Mouse (Mus musculus): ENCODE data around the gene 4930562C15Rik. TPM values are rescaled to one million over a fixed set of nuclear protein-coding genes. Genes with fewer than 3 reads are reported as not detected.

4930562C15Rik gene
- polyA plus RNA-seq, 1 experiment: not detected

- DNase-seq (ENCODE audit: low read depth): peak; percentile 56
- TF ChIP-seq CTCF (IDR thresholded peaks at IDR 0.05; ENCODE audit: borderline replicate concordance, extremely low read depth, insufficient read depth, insufficient read length) (peak; percentile 65), POLR2A (IDR thresholded peaks at IDR 0.05; ENCODE audit: borderline replicate concordance, extremely low read depth, insufficient read depth, insufficient read length, poor library complexity, severe bottlenecking) (no peak)
Measured at GRCm38 (mm10) chr16:4862863-4863483, 27.8 kb downstream of the 4930562C15Rik start.

- TF ChIP-seq CTCF (IDR thresholded peaks at IDR 0.05; ENCODE audit: borderline replicate concordance, extremely low read depth, insufficient read depth, insufficient read length): no peak
- TF ChIP-seq POLR2A (IDR thresholded peaks at IDR 0.05; ENCODE audit: borderline replicate concordance, extremely low read depth, insufficient read depth, insufficient read length, poor library complexity, severe bottlenecking): no peak
- no peak for DNase-seq (ENCODE audit: low read depth)
Measured at GRCm38 (mm10) chr16:4863742-4864141, 28.5 kb downstream of the 4930562C15Rik start.

DNA sequence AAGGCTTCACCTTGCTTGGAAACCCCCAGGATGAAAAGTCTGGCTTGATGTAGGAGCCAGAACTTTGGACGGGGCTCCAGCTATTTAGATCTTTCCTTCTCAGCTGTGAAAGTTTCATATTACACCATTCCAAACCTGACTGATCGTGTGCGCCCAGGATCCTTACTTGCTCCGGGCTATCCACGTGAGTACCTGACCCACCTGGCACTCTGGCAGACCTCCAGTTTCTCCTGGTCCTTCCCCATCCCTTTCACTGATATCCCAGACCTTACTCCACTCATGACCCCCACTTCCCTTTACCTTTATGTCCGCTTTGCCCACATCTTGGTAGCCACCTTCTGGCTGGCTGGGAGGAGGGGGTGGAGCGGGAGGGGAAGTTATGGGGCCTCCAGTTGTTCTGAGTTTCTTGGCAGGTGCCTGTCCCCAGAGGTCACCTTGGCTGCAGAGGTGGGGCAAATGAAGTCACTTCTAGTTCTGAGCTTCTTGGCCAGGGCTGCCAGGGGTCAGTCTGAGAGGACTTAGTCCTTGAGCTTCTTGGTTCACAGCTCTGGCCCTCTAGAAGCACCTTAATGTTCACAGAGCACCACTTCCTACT lies 31.0 kb downstream of the 4930562C15Rik start:
- no peak for DNase-seq (ENCODE audit: low read depth)
- TF ChIP-seq CTCF (IDR thresholded peaks at IDR 0.05; ENCODE audit: borderline replicate concordance, extremely low read depth, insufficient read depth, insufficient read length): no peak
- no peak for TF ChIP-seq POLR2A (IDR thresholded peaks at IDR 0.05; ENCODE audit: borderline replicate concordance, extremely low read depth, insufficient read depth, insufficient read length, poor library complexity, severe bottlenecking)

DNA sequence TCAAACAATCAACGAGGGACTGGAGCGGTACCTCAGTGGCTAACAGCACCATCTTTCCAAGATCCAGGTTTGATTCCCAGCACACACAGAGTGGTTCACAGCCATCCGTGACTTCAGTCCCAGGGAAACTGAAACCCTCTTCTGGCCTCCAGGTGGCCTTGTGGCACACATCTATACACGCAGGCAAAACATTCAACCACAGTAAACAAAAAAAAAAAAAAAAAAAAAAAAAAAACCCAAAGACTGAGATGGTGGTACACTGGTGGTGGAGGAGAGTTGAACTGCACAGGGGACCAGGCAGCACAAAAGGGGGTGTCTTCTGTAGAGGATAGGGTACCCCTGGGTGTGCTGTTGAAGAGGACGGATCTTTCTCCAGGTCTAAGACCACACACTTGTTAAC lies 35.3 kb downstream of the 4930562C15Rik start:
- DNase-seq (ENCODE audit: low read depth): no peak
- no peak for TF ChIP-seq CTCF (IDR thresholded peaks at IDR 0.05; ENCODE audit: borderline replicate concordance, extremely low read depth, insufficient read depth, insufficient read length)

- TF ChIP-seq CTCF (IDR thresholded peaks at IDR 0.05; ENCODE audit: borderline replicate concordance, extremely low read depth, insufficient read depth, insufficient read length): no peak
- TF ChIP-seq POLR2A (IDR thresholded peaks at IDR 0.05; ENCODE audit: borderline replicate concordance, extremely low read depth, insufficient read depth, insufficient read length, poor library complexity, severe bottlenecking): no peak
- no peak for DNase-seq (ENCODE audit: low read depth)
Measured at GRCm38 (mm10) chr16:4871926-4872325, 36.7 kb downstream of the 4930562C15Rik start.

GRCm38 (mm10) chr16:4875198-4876032 lies 40.2 kb downstream of the 4930562C15Rik start:
- DNase-seq (ENCODE audit: low read depth): no peak

GRCm38 (mm10) chr16:4876033-4876680 lies 40.9 kb downstream of the 4930562C15Rik start:
- DNase-seq (ENCODE audit: low read depth): peak; percentile 64
- no peak for TF ChIP-seq POLR2A (IDR thresholded peaks at IDR 0.05; ENCODE audit: borderline replicate concordance, extremely low read depth, insufficient read depth, insufficient read length, poor library complexity, severe bottlenecking)
- TF ChIP-seq CTCF (IDR thresholded peaks at IDR 0.05; ENCODE audit: borderline replicate concordance, extremely low read depth, insufficient read depth, insufficient read length): no peak

More at GRCm38 (mm10) chr16:4875198-4876032, 40.2 kb downstream of the 4930562C15Rik start:
- TF ChIP-seq CTCF (IDR thresholded peaks at IDR 0.05; ENCODE audit: borderline replicate concordance, extremely low read depth, insufficient read depth, insufficient read length) (no peak), POLR2A (IDR thresholded peaks at IDR 0.05; ENCODE audit: borderline replicate concordance, extremely low read depth, insufficient read depth, insufficient read length, poor library complexity, severe bottlenecking) (no peak)

- DNase-seq (ENCODE audit: low read depth): no peak
- TF ChIP-seq CTCF (IDR thresholded peaks at IDR 0.05; ENCODE audit: borderline replicate concordance, extremely low read depth, insufficient read depth, insufficient read length): no peak
- no peak for TF ChIP-seq POLR2A (IDR thresholded peaks at IDR 0.05; ENCODE audit: borderline replicate concordance, extremely low read depth, insufficient read depth, insufficient read length, poor library complexity, severe bottlenecking)
Measured at GRCm38 (mm10) chr16:4877195-4877594, 42.0 kb downstream of the 4930562C15Rik start.

DNA sequence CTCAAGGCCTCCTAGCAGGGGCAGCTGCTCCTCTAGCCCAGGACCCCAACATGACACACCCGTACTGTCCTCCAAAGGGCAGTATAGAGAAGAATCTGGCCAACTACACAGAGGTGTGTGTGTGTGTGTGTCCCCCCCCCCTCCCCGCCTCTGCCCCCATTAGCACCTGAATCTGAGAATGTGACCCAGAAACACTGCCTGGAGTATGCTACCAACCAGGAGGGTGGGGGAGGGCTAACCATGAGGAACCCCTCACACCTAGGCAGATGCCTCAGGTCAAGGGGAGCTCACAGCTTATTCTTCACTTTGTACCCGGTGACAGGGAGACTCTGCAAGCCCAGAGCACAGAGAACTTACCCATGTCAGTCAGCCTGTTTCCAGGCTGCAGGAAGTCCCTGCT lies 42.5 kb downstream of the 4930562C15Rik start:
- no peak for TF ChIP-seq CTCF (IDR thresholded peaks at IDR 0.05; ENCODE audit: borderline replicate concordance, extremely low read depth, insufficient read depth, insufficient read length)
- no peak for TF ChIP-seq POLR2A (IDR thresholded peaks at IDR 0.05; ENCODE audit: borderline replicate concordance, extremely low read depth, insufficient read depth, insufficient read length, poor library complexity, severe bottlenecking)
- no peak for DNase-seq (ENCODE audit: low read depth)

DNA sequence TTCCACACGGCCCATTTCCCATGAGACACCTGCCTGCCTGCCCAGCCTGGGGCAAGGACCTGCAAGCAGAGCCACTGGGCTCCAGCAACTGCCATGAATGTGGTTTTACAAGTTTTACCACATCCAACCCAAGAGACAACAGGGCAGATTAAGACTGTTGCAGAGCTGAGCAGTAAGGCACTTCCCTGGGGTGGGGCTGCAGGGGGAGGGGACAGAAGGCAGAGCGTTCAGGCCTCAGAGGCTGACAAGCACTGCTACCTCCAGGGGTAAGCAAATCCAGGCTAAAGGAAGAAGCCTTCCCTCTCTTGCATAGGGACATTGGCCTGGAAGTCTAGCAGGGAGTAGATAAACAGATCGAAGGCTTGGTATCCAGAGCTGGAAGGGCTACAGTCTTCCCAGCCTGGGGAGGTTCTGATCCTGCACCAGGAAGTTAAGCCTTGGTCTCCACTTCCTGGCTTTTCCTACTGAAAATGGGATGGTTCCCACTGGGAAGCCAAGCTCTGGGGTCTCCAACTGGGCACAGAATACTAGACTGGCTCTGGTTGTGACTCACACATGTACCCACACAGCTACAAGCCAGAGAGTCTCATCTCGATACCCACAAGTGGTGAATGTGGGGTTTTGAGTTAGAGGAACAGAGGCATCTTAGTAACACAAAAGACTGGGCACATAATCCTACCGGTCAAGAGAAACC lies 43.1 kb downstream of the 4930562C15Rik start:
- no peak for DNase-seq (ENCODE audit: low read depth)
- no peak for TF ChIP-seq CTCF (IDR thresholded peaks at IDR 0.05; ENCODE audit: borderline replicate concordance, extremely low read depth, insufficient read depth, insufficient read length)
- no peak for TF ChIP-seq POLR2A (IDR thresholded peaks at IDR 0.05; ENCODE audit: borderline replicate concordance, extremely low read depth, insufficient read depth, insufficient read length, poor library complexity, severe bottlenecking)

Data from brain, embryonic 14.5 days (tissue).